Mouse (Mus musculus): ENCODE results near the gene Pdzd7. TPM values are rescaled to one million over a fixed set of nuclear protein-coding genes. Genes with fewer than 3 reads are reported as not detected.

Gene Pdzd7
- under 1 TPM; 0.13 to 0.48 TPM for total RNA-seq (2021)
- long read RNA-seq, experiment 1 = 0 reads
- long read RNA-seq, experiment 2, partial matches to known transcripts = 0 of 1 reads
- long read RNA-seq, experiment 2, other reads (novel, unspliced or antisense) = 1 of 1 reads

DNA sequence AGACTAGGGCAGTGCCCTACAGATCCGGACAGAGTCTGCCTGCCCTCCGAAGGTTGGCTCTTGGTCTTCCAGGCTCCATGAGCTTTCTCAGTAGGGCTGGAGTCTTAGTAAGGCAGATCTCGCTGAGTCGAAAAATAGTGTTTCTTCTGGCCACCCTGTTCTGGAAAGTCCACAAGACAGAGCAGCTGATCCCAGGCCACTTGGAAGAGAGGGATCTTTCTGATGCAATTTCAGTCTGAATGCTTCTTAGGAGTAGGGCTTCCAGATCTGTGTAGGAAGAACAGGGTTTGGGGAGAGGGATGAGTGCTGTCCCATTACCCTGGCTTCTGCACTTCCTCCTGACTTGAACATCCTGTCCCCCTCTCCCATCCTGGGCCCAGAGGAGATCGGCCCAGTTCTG, at the start of gene Pdzd7:
Gene Pdzd7, minus strand, starts transcription at position 67 of the 400 bp plus-strand sequence.
- DNase-seq (ENCODE audit: low spot score in 2 of 2) = no peak

DNA sequence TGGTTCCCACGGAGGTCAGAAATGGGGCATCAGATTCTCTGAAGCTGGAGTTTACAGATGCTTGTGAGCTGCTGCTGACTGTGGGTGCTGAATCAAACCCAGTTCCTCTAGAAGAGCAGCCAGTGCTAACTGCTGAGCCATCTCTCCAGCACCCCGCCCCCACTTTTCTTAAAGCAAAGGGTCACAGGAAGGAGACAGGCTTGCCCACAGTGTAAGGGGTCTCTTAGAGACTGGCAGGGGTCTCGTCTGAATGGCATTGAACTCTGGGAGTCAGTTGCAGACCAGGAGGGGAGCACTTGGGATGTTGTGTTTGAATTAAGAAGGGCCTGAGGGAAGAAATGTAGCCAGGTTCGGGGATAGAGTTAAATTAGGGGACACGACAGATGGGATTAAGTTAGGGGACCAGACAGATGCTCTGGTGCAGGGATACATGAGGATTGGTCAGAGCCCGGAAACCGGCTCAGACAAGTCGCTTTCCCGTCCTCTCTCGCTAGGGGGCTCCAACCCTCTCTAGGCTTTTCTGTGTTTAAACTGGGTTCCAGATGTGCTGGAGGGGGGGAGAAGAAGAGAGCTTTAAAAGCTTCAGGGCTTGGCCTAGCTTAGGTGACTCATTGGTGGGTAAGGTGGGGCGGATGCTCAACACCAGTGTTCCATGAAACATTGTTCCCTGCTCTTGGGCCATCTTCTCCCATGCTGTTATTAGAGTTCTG, 36.5 kb upstream of the Pdzd7 start:
- peak in 1 of 2 experiments; percentile 49 for DNase-seq (ENCODE audit: low spot score in 2 of 2)

DNA sequence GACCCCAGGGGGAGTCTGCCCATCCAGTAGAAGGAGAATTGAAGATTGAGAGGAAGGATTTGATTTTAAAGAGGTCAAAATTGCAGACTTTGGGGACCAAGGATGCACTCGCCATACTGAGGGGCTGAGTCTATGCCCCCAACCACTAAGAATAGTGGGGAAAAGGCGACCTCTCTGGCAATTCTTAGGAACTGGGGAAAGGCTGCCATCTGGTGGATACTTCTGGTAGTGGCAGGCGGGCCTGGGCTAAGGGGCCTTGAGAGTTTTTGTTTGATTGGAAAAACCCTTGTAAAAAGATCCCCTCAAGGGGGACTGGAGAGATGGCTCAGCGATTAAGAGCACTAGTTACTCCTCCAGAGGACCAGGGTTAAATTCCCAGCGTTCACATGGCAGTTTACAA, 35.8 kb upstream of the Pdzd7 start:
- DNase-seq (ENCODE audit: low spot score in 2 of 2) = peak; percentile 75 to 82

DNA sequence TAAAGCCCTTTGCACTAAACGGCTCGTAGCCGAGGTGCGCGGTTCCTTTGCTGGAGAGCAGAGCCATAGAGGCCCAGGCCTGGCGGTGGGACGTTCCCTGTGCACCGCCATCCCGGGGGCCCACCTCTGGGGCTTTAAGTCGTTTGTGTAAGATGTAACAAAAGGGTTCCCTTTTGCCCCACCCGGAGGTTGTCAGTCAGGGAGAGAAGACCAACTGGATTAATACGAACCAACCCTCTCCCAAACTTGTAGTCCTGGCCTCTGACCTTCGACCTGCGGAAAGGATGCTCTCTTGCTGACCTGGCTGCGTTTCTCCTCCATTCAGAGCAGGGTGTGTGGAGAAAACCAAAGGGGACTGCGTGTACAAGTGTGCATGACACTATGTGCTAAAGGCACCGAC, 35.2 kb upstream of the Pdzd7 start:
- DNase-seq (ENCODE audit: low spot score in 2 of 2) = no peak

DNA sequence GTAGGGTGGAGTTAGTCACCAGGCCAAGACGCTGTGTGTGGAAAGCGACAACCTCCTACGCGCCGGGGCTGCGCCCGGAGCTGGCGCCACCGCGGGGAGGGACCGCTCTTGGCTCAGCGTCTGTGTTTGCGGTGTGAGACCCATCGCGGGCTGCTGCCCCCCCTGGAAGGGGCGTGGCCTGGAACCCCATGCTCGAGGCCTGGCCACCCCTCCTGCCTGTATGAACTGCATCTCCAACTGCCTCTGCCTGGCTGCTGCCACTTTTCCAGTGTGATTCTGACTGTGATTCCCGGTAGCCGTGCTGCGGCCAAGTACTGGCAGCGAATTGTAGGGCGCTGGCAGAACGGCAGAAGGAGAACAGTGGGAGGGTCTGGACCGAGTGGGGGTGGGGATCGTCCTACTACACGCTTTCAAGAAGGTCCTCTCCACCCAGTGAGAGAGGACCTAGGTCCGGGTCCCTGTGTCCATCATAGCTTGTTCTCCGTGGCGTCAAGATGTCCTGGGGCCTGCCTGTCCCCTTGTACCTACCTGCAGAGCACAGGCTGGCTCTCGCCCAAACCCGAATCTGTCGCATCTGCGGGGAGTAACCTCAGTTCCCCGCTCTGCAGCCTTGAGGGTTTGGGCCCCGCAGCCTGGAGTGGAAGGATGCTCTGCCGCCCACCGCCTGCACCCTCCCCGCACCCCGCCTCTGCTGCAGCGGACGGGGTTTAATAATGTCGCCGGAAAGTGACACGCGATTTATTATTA, 34.4 kb upstream of the Pdzd7 start:
- DNase-seq (ENCODE audit: low spot score in 2 of 2) = peak; percentile 40 to 62

DNA sequence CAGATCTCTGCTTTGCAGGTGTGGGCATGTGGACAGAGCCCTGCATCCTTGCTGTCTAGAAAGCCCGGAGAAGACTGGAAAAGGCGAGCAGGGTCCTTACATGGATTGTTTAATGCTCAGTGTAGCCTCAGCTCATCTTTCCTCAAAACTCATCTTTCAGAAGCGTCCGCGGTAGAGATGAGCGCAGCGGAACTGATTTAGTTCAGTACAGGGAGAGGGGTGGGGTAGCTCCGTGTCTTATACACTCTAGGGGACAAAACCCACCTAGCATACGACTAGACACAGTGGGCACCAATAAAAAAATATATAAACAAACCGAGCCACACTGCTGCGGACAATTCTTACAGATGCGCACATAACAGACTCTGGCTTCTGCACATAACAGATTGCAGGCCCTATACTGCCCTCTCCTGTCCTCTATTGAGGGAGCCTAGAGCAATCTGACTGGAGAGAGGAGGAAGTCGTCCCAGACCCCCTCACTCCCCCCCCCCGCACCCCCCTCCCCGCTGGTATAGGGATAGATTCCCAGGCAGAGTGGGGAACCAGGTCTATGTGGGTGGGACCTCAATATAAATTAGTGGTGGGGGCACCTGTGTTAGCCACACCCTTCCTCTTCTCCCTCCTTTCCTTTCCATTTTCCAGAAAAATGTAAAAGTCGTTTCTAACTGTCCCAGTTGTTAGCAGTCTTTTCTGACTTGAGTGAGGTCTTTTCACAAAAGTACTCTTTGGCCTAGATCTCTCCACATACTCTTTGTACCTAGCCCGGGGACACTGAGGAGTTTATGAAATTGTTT, 33.7 kb upstream of the Pdzd7 start:
- DNase-seq (ENCODE audit: low spot score in 2 of 2) = no peak

DNA sequence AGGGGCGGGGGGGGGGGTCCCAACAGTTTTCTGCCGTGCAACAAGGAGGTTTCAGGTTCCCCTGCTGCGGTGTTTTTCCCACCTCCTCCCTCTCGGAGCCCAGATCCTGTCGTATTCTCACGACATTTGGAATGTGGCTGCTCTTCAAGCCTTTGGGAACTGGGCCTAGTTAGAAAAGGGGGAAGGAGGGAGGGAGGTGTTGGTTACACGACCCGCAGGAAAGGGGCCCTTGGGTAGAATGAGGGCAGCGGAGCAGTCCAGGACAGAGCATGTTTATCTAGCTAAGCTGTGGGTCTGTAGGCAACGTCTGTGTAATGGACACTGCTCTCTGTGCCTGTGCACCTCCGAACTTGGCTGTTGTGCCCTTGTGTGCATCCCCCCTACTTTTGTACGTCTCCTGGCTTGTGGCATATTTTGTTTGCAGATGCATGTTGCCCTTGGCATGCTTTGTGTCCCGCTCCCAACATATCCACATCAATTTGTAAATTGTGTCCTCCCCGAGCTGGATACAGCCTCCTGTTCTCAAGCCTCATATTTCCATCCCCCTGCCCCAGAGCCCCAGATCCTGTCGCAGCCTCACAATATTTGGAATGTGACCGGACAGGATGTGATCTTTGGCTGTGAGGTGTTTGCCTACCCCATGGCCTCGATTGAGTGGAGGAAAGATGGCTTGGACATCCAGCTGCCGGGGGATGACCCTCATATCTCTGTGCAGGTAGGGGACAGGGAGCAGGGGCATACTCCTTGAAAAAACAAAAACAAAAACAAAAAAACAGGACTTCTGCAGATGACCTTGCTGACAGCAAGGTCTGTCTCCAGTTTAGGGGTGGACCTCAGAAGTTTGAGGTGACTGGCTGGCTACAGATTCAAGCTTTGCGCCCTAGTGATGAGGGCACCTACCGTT, 32.5 kb upstream of the Pdzd7 start:
- no peak for DNase-seq (ENCODE audit: low spot score in 2 of 2)

DNA sequence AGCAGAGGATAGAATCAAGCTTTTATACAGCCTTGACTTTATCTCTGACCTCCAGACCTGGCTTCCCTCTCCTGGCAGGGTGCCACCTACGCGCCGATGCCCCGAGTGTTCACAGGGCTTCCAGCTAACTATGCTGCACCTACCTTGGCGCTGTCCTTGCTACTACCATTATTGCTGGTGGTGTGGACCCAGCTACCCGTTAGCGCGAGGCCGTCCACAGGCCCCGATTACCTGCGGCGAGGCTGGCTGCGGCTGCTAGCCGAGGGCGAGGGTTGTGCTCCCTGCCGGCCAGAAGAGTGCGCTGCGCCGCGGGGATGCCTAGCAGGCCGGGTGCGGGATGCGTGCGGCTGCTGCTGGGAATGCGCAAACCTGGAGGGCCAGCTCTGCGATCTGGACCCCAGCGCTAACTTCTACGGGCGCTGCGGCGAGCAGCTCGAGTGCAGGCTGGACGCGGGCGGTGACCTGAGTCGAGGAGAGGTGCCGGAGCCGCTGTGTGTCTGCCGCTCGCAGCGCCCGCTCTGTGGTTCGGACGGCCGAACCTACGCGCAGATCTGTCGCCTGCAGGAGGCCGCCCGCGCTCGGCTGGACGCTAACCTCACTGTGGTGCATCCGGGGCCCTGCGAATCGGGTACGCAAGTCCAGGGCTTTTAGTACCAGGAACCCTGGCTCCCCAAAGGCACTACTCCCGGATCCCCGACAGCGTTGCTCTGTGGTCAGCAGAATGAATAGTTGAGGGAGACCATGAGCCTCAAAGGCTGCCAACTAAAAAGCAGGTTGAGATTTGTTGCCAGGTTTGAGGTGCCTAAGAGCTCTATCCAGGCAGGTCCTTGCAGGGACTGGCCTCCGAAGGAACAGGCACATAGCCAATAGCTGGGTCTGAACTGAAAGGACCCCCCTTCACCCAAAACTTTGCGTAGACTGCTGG, 31.3 kb upstream of the Pdzd7 start:
- peak; percentile 65 to 71 for DNase-seq (ENCODE audit: low spot score in 2 of 2)

DNA sequence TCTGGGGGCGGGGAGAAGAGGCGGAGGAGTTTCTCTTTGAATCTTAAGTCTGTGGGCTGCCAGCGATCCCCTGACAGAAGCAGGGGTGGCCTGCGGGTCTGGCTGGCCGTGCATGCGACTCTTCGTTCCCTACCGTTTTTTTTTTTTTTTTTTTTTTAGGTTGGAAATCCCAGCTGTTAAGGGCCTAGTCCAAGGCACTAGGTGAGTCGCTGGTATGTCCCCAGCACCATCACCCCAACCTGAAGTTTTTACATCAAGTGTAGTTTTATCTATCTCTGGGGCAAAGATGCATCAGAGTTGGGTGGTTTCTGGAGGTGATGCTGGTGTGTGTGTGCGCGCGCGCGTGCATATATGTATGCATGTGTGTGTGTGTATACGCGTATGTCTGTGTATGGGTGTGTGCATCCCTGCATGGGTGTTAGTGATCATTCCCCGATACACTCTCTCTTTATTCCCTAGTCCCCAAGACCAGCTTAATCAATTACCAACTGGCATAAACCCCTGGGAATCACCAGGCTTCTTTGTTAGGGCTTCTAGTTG, 30.6 kb upstream of the Pdzd7 start:
- no peak for DNase-seq (ENCODE audit: low spot score in 2 of 2)

DNA sequence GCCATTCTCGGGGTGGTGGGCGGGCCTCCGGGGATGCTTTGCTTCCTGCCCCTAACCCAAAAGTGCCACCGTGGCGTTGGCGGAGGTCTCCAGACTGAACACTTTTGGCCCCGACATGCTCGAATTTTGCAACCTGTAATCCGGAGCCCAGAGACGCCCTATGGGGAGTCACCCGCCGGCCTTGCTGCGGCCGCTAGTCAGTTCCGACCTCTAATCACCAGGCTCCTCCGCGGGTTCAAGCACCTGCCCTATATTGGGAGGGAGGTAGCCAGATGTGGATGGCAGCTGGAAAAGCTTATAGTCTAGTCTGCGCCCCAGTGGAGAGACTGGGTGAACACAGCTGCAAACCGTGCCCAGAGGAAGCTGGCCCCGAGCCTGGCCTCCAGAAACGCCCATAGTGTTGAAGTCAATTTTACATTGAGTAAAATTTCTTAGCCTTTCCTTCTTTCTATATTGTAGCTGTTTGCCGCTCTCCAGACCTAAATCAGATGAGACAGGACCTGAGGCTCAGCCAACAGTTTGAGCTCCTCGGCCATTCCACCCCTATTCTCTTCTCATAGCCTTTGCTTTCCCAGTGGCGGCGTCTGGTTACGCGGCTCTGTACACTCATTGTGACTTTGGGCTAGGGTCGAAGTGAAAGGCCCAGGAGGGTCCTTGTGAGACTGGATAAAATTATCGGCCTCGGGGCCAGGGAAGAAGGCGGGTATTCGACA, 30.0 kb upstream of the Pdzd7 start:
- DNase-seq (ENCODE audit: low spot score in 2 of 2) = no peak

DNA sequence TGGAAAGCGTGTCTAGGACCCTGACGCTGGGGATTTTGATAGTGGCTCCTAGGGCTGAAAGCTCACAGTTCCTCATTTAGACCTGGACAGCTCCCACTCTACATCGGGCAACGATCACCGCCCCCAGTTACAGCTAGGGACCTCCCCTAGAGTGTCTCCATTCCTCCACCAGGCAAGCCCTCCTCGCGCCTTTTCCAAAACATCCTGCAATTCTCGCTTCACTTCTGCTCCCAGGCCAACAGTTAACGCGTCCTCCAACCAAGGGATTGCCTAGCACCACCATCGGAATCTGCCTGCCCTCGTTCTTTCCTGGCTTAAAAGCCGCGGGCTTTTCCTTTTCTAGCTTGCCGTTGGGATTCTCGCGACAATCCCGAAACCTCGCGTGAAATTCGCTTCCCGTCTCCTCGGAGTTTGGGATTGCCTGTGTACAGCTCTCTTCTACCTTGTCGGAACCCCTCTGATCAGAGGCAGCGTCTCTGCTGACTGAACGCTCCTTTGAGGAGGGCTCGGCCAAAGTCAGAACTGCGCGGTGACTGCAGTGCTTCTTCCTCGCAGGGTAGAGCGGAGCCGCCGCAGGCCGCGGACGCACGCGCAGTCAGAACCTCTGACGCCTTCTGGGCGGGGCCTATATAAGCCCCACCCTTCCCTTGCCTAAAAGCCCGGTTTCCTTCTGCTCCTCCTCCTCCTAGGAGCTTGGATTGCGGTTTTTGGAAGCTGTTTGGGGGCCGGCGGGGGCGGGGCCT, 29.2 kb upstream of the Pdzd7 start, which contains the start of gene Kazald1:
Gene Kazald1, plus strand, starts transcription at position 662 of the 743 bp plus-strand sequence.
- DNase-seq (ENCODE audit: low spot score in 2 of 2) = peak; percentile 96 to 98

DNA sequence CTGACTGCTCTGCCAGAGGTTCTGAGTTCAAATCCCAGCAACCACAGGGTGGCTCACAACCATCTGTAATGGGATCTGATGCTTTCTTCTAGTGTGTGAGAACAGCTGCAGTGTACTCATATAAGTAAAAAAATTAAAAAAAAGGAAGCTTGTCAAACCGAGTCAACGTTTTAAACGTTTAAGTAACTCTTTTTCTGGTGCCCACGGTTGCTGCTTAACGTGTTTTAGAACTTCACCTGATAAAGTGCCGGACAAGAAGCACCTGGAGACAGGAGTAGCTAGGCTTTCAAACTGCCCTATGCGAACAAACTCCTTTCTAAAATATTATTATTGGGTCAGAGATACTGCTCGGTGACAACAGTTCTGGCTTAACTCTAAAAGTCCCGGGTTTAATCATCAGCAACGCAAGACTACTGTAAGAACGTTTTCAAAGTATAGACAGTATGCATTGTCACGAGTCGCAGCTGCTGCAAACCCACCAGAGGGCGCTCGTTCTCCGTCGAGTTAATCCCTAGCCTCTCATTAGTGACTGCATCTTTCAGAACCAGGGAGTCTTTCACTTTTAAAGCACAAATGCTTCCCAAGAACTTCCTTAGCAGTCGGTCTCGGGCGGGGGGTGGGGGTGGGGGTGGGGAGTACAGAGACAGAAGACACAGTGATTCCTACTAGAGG, 28.5 kb upstream of the Pdzd7 start:
- peak; percentile 81 to 93 for DNase-seq (ENCODE audit: low spot score in 2 of 2)

DNA sequence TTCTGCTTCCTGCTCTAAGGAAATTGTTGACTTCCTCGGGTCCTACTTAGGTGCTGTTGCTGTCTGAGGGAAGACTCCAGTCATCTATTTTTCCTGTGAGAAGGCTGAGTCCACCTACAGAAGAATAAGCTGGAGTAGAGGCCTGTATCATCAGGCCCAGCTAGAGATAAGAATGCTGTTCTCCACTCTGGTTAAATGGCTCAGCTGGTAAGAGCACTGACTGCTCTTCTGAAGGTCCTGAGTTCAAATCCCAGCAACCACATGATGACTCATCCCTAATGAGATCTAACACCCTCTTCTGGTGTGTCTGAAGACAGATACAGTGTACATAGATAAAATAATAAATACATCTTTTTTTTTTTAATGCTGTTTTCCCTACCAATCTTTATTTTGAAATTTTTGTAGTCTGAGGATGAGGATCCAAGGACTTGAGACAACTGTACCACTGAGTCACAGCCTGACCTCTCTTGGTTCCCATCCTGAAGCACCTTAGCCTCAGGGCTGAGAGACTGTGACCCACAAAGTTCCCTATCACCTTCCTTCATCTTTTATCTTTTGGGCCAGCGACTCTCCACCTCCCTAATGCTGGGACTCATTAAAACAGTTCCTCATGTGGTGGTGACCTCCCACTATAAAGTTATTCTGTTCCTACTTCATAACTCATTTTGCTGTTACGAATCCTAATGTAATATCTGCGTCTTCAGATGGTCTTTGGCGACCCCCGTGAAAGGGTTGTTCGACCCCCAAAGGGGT, 22.4 kb upstream of the Pdzd7 start:
- DNase-seq (ENCODE audit: low spot score in 2 of 2) = no peak

DNA sequence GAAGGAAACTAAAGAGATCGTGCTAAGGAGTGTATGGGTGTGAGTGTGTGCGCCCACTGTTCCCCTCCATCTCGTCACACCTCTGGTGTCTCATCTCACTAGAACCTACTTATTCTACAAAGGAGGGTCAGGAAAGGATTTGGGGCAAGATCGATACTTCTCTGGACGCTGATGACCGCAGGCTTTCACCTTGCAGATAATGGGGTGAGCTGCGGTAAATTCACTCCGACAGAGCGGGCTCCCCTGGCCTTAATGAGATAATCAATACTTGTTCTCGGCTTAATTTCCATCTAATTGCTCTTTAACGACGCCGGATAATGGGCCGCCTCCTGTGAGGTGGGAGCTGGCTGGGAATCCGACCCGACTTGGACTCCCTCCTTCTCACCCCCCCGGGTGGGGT, 21.7 kb upstream of the Pdzd7 start:
- DNase-seq (ENCODE audit: low spot score in 2 of 2) = no peak

DNA sequence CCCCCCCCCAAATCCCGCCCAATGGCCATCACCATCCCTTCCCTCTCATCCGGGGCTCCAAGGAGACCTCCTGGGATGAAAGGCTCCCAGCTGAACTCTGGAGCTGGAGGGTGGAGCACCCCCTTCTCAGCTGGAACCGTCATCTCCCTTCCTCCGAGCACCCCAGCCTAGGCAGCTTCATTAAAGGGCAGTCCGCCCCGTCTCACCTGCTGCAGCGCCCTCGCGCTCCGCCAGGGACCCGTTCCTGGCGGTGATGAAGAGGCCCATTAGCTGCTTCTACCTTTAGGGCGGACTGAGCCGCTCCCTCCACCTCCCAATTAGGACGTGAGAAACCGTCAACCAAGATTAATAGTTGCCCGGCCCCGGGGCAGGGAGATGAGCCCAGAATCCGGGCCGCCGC, 19.7 kb upstream of the Pdzd7 start:
- no peak for DNase-seq (ENCODE audit: low spot score in 2 of 2)

DNA sequence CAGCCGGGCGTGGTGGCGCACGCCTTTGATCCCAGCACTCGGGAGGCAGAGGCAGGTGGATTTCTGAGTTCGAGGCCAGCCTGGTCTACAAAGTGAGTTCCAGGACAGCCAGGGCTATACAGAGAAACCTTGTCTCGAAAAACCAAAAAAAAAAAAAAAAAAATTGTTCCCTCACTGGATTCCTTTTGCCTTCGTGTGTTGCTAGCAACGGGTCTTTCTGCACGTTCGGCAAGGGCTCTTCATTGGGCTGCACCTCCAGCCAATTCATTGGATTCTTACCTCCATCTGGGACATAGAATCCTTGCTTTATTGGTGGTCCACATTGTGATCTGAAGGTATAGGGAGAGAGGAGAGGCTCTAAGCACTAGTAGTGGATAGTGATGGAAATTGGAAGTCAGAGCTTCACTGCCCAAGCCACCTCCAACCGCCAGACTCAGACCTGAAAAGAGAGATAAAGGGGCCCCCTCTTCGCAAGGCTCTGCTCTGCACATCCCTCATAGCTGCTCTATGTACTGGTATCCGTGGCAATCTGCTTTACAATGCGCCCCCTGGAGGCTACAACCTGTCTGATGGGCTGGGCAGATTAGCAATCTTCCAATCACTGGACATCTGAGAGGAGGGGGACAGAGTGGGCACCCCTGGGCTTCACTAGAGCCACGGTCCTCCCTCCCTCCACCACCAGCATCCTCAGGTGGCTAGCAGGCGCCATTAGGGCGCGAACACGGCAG, 18.2 kb upstream of the Pdzd7 start:
- peak; percentile 68 to 72 for DNase-seq (ENCODE audit: low spot score in 2 of 2)
